Mouse (Mus musculus) c-Kit-positive CD71-positive TER-119-negative erythroid progenitor cells, embryonic 14.5 days (primary cell): Measurements from ENCODE around the gene Trim41.
A peak's percentile ranks its signal among the peaks of the same experiment; 100 is the strongest.
"Not testable (repeated sequence)": the region's sequence is repeated elsewhere in the genome, so short reads cannot be mapped to it uniquely, and the experiment has no call there.

Experiments used
- DNase-seq: peaks from one replicate; pipeline ENCODE4 v3.0.0-alpha.2; 2013; ENCODE audit warnings: low read depth

Gene Trim41

GRCm38 (mm10) chr11:48816800-48817665, at the start of gene Trim41:
Gene Trim41, minus strand, starts transcription at chr11:48817353.
- DNase-seq = peak; percentile 97

- no peak for DNase-seq
Observed at GRCm38 (mm10) chr11:48866481-48866880, 49.3 kb upstream of the Trim41 start.

- DNase-seq = no peak
Observed at GRCm38 (mm10) chr11:48863808-48864207, 46.7 kb upstream of the Trim41 start.

- DNase-seq = no peak
Observed at GRCm38 (mm10) chr11:48862784-48863319, 45.7 kb upstream of the Trim41 start.

GRCm38 (mm10) chr11:48859014-48859413, 41.9 kb upstream of the Trim41 start:
- DNase-seq = peak; percentile 76

GRCm38 (mm10) chr11:48853474-48854180, 36.5 kb upstream of the Trim41 start:
- DNase-seq = peak; percentile 79

- DNase-seq = no peak
Observed at GRCm38 (mm10) chr11:48852624-48853473, 35.7 kb upstream of the Trim41 start.

- no peak for DNase-seq
Observed at GRCm38 (mm10) chr11:48852190-48852589, 35.0 kb upstream of the Trim41 start.

- DNase-seq = no peak
Observed at GRCm38 (mm10) chr11:48851270-48851995, 34.3 kb upstream of the Trim41 start.

- DNase-seq = no peak
Observed at GRCm38 (mm10) chr11:48850240-48850639, 33.1 kb upstream of the Trim41 start.

- DNase-seq = no peak
Observed at GRCm38 (mm10) chr11:48846881-48847280, 29.7 kb upstream of the Trim41 start.

GRCm38 (mm10) chr11:48846362-48846761, 29.2 kb upstream of the Trim41 start:
- DNase-seq = not testable (repeated sequence)

GRCm38 (mm10) chr11:48845244-48845815, 28.2 kb upstream of the Trim41 start:
- no peak for DNase-seq

- no peak for DNase-seq
Observed at GRCm38 (mm10) chr11:48844309-48844708, 27.2 kb upstream of the Trim41 start.

- DNase-seq = no peak
Observed at GRCm38 (mm10) chr11:48843202-48843601, 26.0 kb upstream of the Trim41 start.

GRCm38 (mm10) chr11:48842378-48842792, 25.2 kb upstream of the Trim41 start:
- DNase-seq = no peak

- DNase-seq = no peak
Observed at GRCm38 (mm10) chr11:48841213-48841612, 24.1 kb upstream of the Trim41 start.

- no peak for DNase-seq
Observed at GRCm38 (mm10) chr11:48840805-48841204, 23.7 kb upstream of the Trim41 start.

GRCm38 (mm10) chr11:48838879-48839680, 21.9 kb upstream of the Trim41 start:
- no peak for DNase-seq

GRCm38 (mm10) chr11:48838181-48838797, 21.1 kb upstream of the Trim41 start:
- DNase-seq = no peak
